In genomic region chr16:55612873-55613272, GRCm38 (mm10) we compare ENCODE assay signal across 20 mouse cellular contexts.
DNase-seq lines count a peak whose midpoint lies in the region; ATAC-seq and TF ChIP-seq lines count a peak whose summit lies in the region.
"Had no signal": no experiment of that assay in that cellular context is flagged by ENCODE, and none has a peak within 500 bp of the region (broad histone marks: within the 10 kb centered on the region; RNA-seq: fewer than 3 reads in every experiment).

No protein-coding gene starts in this region.

- peak; percentile 19 for DNase-seq in adrenal gland, postnatal 14 days
- DNase-seq in adrenal gland, postnatal 25 days = no peak
- DNase-seq in lung, adult 18-20 months = peak; percentile 48 to 61
- no peak for DNase-seq in lung, postnatal 0 days (ENCODE audit: low spot score)
- peak; percentile 45 for DNase-seq in gonadal fat pad, adult 2 months (ENCODE audit: low read depth)
- no peak for DNase-seq in cerebellum, adult 8-10 months
- no peak for DNase-seq in Muller cell, postnatal 12 days (ENCODE audit: inconsistent ontology term)
- DNase-seq: cerebellum, postnatal 10 days; heart, postnatal 10 days; liver, postnatal 0 days; right cerebral cortex, adult 18-20 months; thymus, postnatal 14 days had no signal

- no peaks in the 10 kb centered on the region for H3K36me3 ChIP-seq in lung, postnatal 0 days (ENCODE audit: insufficient read depth, low read length)
- no peaks in the 10 kb centered on the region for H3K36me3 ChIP-seq in stomach, embryonic 15.5 days
- H3K36me3 ChIP-seq: forebrain, embryonic 10.5 days; G1E; hindbrain, embryonic 15.5 days; limb, embryonic 12.5 days; midbrain, embryonic 10.5 days had no signal

- no peak overlapping the region for H3K4me2 ChIP-seq in lung, postnatal 0 days (replicated peaks; ENCODE audit: low read depth, low read length)
- H3K4me2 ChIP-seq in stomach, embryonic 15.5 days = no peak overlapping the region
- H3K4me2 ChIP-seq: hindbrain, embryonic 15.5 days; limb, embryonic 12.5 days had no signal

- 62% methylated on average over 3 of the region's 3 CpGs for WGBS in lung, postnatal 0 days
- WGBS in stomach, embryonic 15.5 days = 69% methylated on average over 3 of the region's 3 CpGs

- H3K27me3 ChIP-seq in lung, postnatal 0 days (replicated peaks; ENCODE audit: insufficient read depth, low read length) = no peaks in the 10 kb centered on the region
- H3K27me3 ChIP-seq in stomach, embryonic 15.5 days (replicated peaks) = no peaks in the 10 kb centered on the region
- H3K27me3 ChIP-seq: hindbrain, embryonic 15.5 days; limb, embryonic 12.5 days had no signal

- TF ChIP-seq EP300 in lung, postnatal 0 days (IDR thresholded peaks at IDR 0.05) = no peak

- H3K9me3 ChIP-seq in lung, postnatal 0 days (ENCODE audit: low read length) = no peaks in the 10 kb centered on the region
- no peaks in the 10 kb centered on the region for H3K9me3 ChIP-seq in stomach, embryonic 15.5 days
- H3K9me3 ChIP-seq: forebrain, embryonic 10.5 days; G1E; hindbrain, embryonic 15.5 days; midbrain, embryonic 10.5 days had no signal

- no peak overlapping the region for H3K4me3 ChIP-seq in lung, postnatal 0 days (ENCODE audit: low read depth, low read length)
- no peak overlapping the region for H3K4me3 ChIP-seq in stomach, embryonic 15.5 days (replicated peaks)
- H3K4me3 ChIP-seq: forebrain, embryonic 10.5 days; hindbrain, embryonic 15.5 days; left cerebral cortex, adult 2 months; limb, embryonic 12.5 days; midbrain, embryonic 10.5 days had no signal

- no peak for TF ChIP-seq CTCF in lung, postnatal 0 days (IDR thresholded peaks at IDR 0.05)

- H3K4me1 ChIP-seq in lung, postnatal 0 days (ENCODE audit: insufficient read depth, low read depth, low read length) = no peaks in the 10 kb centered on the region
- no peaks in the 10 kb centered on the region for H3K4me1 ChIP-seq in stomach, embryonic 15.5 days
- H3K4me1 ChIP-seq: forebrain, embryonic 10.5 days; hindbrain, embryonic 15.5 days; limb, embryonic 12.5 days; midbrain, embryonic 10.5 days had no signal

- H3K27ac ChIP-seq in lung, postnatal 0 days (ENCODE audit: low read length) = no peak overlapping the region
- no peak overlapping the region for H3K27ac ChIP-seq in stomach, embryonic 15.5 days
- H3K27ac ChIP-seq: forebrain, embryonic 10.5 days; hindbrain, embryonic 15.5 days; kidney, postnatal 0 days; left cerebral cortex, adult 2 months; limb, embryonic 12.5 days; midbrain, embryonic 10.5 days had no signal

- H3K9ac ChIP-seq in lung, postnatal 0 days (replicated peaks; ENCODE audit: low read depth) = no peak overlapping the region
- no peak overlapping the region for H3K9ac ChIP-seq in stomach, embryonic 15.5 days
- H3K9ac ChIP-seq: hindbrain, embryonic 15.5 days; limb, embryonic 12.5 days; liver, postnatal 0 days had no signal

- no peak for ATAC-seq in lung, postnatal 0 days
- ATAC-seq in stomach, embryonic 15.5 days (ENCODE audit: insufficient read depth, low FRiP score, low read depth) = peak; percentile 75
- ATAC-seq: liver, postnatal 0 days had no signal

Comparison
In these comparisons a context has a peak if more than half of its experiments do, and no peak if none do; other contexts are left out.
1. DNase-seq: peak in adrenal gland, postnatal 14 days (single experiment), lung, adult 18-20 months (2 of 2) and gonadal fat pad, adult 2 months (single experiment); none in adrenal gland, postnatal 25 days (single experiment), lung, postnatal 0 days (single experiment), cerebellum, adult 8-10 months (single experiment) and Muller cell, postnatal 12 days (single experiment).